Mouse (Mus musculus): ENCODE results near the gene Rnf157. TPM values are rescaled to one million over a fixed set of nuclear protein-coding genes. Genes with fewer than 3 reads are reported as not detected.
"Not testable (repeated sequence)": the region's sequence is repeated elsewhere in the genome, so short reads cannot be mapped to it uniquely, and the experiment has no call there.

The Rnf157 gene
- polyA plus RNA-seq, 1 experiment from 2014 or later = 75.5 TPM

GRCm38 (mm10) chr11:116371894-116372450 is 40.9 kb downstream of the Rnf157 start:
- WGBS = 92% methylated on average over 4 of the region's 4 CpGs
- no peak overlapping the region for H3K27ac ChIP-seq
- H3K9ac ChIP-seq = no peak overlapping the region
- ATAC-seq (ENCODE audit: low FRiP score) (no peak), DNase-seq (ENCODE audit: low spot score) (no peak)
- H3K36me3 ChIP-seq (replicated peaks; ENCODE audit: control insufficient read depth, insufficient read depth) = peaks cover 11% of the 10 kb centered on the region; the same call in 1 of the 2 replicates
- no peak overlapping the region for H3K4me3 ChIP-seq (replicated peaks; ENCODE audit: low read length)
- H3K27me3 ChIP-seq (ENCODE audit: control insufficient read depth, insufficient read depth, low read length) = no peaks in the 10 kb centered on the region
- no peaks in the 10 kb centered on the region for H3K4me1 ChIP-seq (replicated peaks; ENCODE audit: control insufficient read depth, insufficient read depth, low read length)
- H3K4me2 ChIP-seq (replicated peaks) = no peak overlapping the region
- no peaks in the 10 kb centered on the region for H3K9me3 ChIP-seq (ENCODE audit: control insufficient read depth, low read length)

- no peak overlapping the region for H3K9ac ChIP-seq
- no peak overlapping the region for H3K4me3 ChIP-seq (replicated peaks; ENCODE audit: low read length)
- no peak overlapping the region for H3K27ac ChIP-seq
- H3K4me2 ChIP-seq (replicated peaks) = no peak overlapping the region
- H3K36me3 ChIP-seq (replicated peaks; ENCODE audit: control insufficient read depth, insufficient read depth) = no peaks in the 10 kb centered on the region
- no peaks in the 10 kb centered on the region for H3K9me3 ChIP-seq (ENCODE audit: control insufficient read depth, low read length)
- 72% methylated on average over 5 of the region's 5 CpGs for WGBS
- ATAC-seq (ENCODE audit: low FRiP score) (no peak), DNase-seq (ENCODE audit: low spot score) (no peak)
- H3K4me1 ChIP-seq (replicated peaks; ENCODE audit: control insufficient read depth, insufficient read depth, low read length) = no peaks in the 10 kb centered on the region
- no peaks in the 10 kb centered on the region for H3K27me3 ChIP-seq (ENCODE audit: control insufficient read depth, insufficient read depth, low read length)
Measured at GRCm38 (mm10) chr11:116369633-116370032, 43.2 kb downstream of the Rnf157 start.

GRCm38 (mm10) chr11:116369051-116369450 is 43.8 kb downstream of the Rnf157 start:
- Histone ChIP-seq H3K4me2 (replicated peaks) (no peak overlapping the region), H3K9me3 (ENCODE audit: control insufficient read depth, low read length) (no peaks in the 10 kb centered on the region), H3K4me1 (replicated peaks; ENCODE audit: control insufficient read depth, insufficient read depth, low read length) (no peaks in the 10 kb centered on the region), H3K9ac (no peak overlapping the region), H3K36me3 (replicated peaks; ENCODE audit: control insufficient read depth, insufficient read depth) (no peaks in the 10 kb centered on the region), H3K27me3 (ENCODE audit: control insufficient read depth, insufficient read depth, low read length) (no peaks in the 10 kb centered on the region), H3K4me3 (replicated peaks; ENCODE audit: low read length) (no peak overlapping the region), H3K27ac (no peak overlapping the region)
- ATAC-seq (ENCODE audit: low FRiP score) (no peak), DNase-seq (ENCODE audit: low spot score) (no peak)
- 89% methylated on average over 14 of the region's 14 CpGs for WGBS

- Histone ChIP-seq H3K4me2 (replicated peaks) (no peak overlapping the region), H3K4me1 (replicated peaks; ENCODE audit: control insufficient read depth, insufficient read depth, low read length) (no peaks in the 10 kb centered on the region), H3K4me3 (replicated peaks; ENCODE audit: low read length) (no peak overlapping the region), H3K9ac (no peak overlapping the region), H3K27ac (no peak overlapping the region), H3K36me3 (replicated peaks; ENCODE audit: control insufficient read depth, insufficient read depth) (no peaks in the 10 kb centered on the region), H3K27me3 (ENCODE audit: control insufficient read depth, insufficient read depth, low read length) (no peaks in the 10 kb centered on the region), H3K9me3 (ENCODE audit: control insufficient read depth, low read length) (no peaks in the 10 kb centered on the region)
- ATAC-seq (ENCODE audit: low FRiP score) = no peak
- DNase-seq (ENCODE audit: low spot score) = peak; percentile 92
- 18% methylated on average over 9 of the region's 9 CpGs for WGBS
Measured at GRCm38 (mm10) chr11:116368116-116368515, 44.7 kb downstream of the Rnf157 start.

- H3K9me3 ChIP-seq (ENCODE audit: control insufficient read depth, low read length) = no peaks in the 10 kb centered on the region
- DNase-seq (ENCODE audit: low spot score) = no peak
- H3K9ac ChIP-seq = no peak overlapping the region
- no peak overlapping the region for H3K27ac ChIP-seq
- WGBS = 93% methylated on average over 1 of the region's 1 CpGs
- H3K4me3 ChIP-seq (replicated peaks; ENCODE audit: low read length) = no peak overlapping the region
- no peak overlapping the region for H3K4me2 ChIP-seq (replicated peaks)
- H3K27me3 ChIP-seq (ENCODE audit: control insufficient read depth, insufficient read depth, low read length) = no peaks in the 10 kb centered on the region
- ATAC-seq (ENCODE audit: low FRiP score) = no peak
- no peaks in the 10 kb centered on the region for H3K4me1 ChIP-seq (replicated peaks; ENCODE audit: control insufficient read depth, insufficient read depth, low read length)
- peaks cover 6% of the 10 kb centered on the region for H3K36me3 ChIP-seq (replicated peaks; ENCODE audit: control insufficient read depth, insufficient read depth)
Measured at GRCm38 (mm10) chr11:116366647-116367046, 46.2 kb downstream of the Rnf157 start.

- Histone ChIP-seq H3K4me1 (replicated peaks; ENCODE audit: control insufficient read depth, insufficient read depth, low read length) (no peaks in the 10 kb centered on the region), H3K27me3 (ENCODE audit: control insufficient read depth, insufficient read depth, low read length) (no peaks in the 10 kb centered on the region), H3K36me3 (replicated peaks; ENCODE audit: control insufficient read depth, insufficient read depth) (peaks cover 8% of the 10 kb centered on the region), H3K27ac (no peak overlapping the region), H3K9me3 (ENCODE audit: control insufficient read depth, low read length) (no peaks in the 10 kb centered on the region), H3K9ac (no peak overlapping the region), H3K4me3 (replicated peaks; ENCODE audit: low read length) (no peak overlapping the region), H3K4me2 (replicated peaks) (no peak overlapping the region)
- DNase-seq (ENCODE audit: low spot score) (no peak), ATAC-seq (ENCODE audit: low FRiP score) (no peak)
- WGBS = 91% methylated on average over 2 of the region's 2 CpGs
Measured at GRCm38 (mm10) chr11:116366124-116366523, 46.7 kb downstream of the Rnf157 start.

- no peak overlapping the region for H3K4me2 ChIP-seq (replicated peaks)
- H3K27me3 ChIP-seq (ENCODE audit: control insufficient read depth, insufficient read depth, low read length) = no peaks in the 10 kb centered on the region
- no peak overlapping the region for H3K9ac ChIP-seq
- H3K9me3 ChIP-seq (ENCODE audit: control insufficient read depth, low read length) = no peaks in the 10 kb centered on the region
- 66% methylated on average over 13 of the region's 13 CpGs for WGBS
- H3K36me3 ChIP-seq (replicated peaks; ENCODE audit: control insufficient read depth, insufficient read depth) = peaks cover 8% of the 10 kb centered on the region
- H3K4me3 ChIP-seq (replicated peaks; ENCODE audit: low read length) = no peak overlapping the region
- 0 out of 2 replicates have a peak overlapping the region, but pooled peaks have one; percentile 16 for H3K27ac ChIP-seq
- ATAC-seq (ENCODE audit: low FRiP score) = no peak
- no peaks in the 10 kb centered on the region for H3K4me1 ChIP-seq (replicated peaks; ENCODE audit: control insufficient read depth, insufficient read depth, low read length)
- no peak for DNase-seq (ENCODE audit: low spot score)
Measured at GRCm38 (mm10) chr11:116365432-116365831, 47.4 kb downstream of the Rnf157 start.

- ATAC-seq (ENCODE audit: low FRiP score) (no peak), DNase-seq (ENCODE audit: low spot score) (no peak)
- no peaks in the 10 kb centered on the region for H3K9me3 ChIP-seq (ENCODE audit: control insufficient read depth, low read length)
- WGBS = 72% methylated on average over 11 of the region's 11 CpGs
- no peaks in the 10 kb centered on the region for H3K4me1 ChIP-seq (replicated peaks; ENCODE audit: control insufficient read depth, insufficient read depth, low read length)
- H3K4me3 ChIP-seq (replicated peaks; ENCODE audit: low read length) = no peak overlapping the region
- no peak overlapping the region for H3K27ac ChIP-seq
- no peak overlapping the region for H3K4me2 ChIP-seq (replicated peaks)
- H3K36me3 ChIP-seq (replicated peaks; ENCODE audit: control insufficient read depth, insufficient read depth) = peaks cover 37% of the 10 kb centered on the region
- no peak overlapping the region for H3K9ac ChIP-seq
- no peaks in the 10 kb centered on the region for H3K27me3 ChIP-seq (ENCODE audit: control insufficient read depth, insufficient read depth, low read length)
Measured at GRCm38 (mm10) chr11:116362015-116362414, 50.8 kb downstream of the Rnf157 start.

- not testable (repeated sequence) for H3K9ac ChIP-seq; H3K27ac ChIP-seq; ATAC-seq (ENCODE audit: low FRiP score); H3K4me2 ChIP-seq (replicated peaks); H3K9me3 ChIP-seq (ENCODE audit: control insufficient read depth, low read length); DNase-seq (ENCODE audit: low spot score); H3K27me3 ChIP-seq (ENCODE audit: control insufficient read depth, insufficient read depth, low read length); H3K4me3 ChIP-seq (replicated peaks; ENCODE audit: low read length); H3K4me1 ChIP-seq (replicated peaks; ENCODE audit: control insufficient read depth, insufficient read depth, low read length)
- H3K36me3 ChIP-seq (replicated peaks; ENCODE audit: control insufficient read depth, insufficient read depth) = peaks cover 45% of the 10 kb centered on the region
- 97% methylated on average over 5 of the region's 5 CpGs for WGBS
Measured at GRCm38 (mm10) chr11:116360915-116361314, 51.9 kb downstream of the Rnf157 start.

GRCm38 (mm10) chr11:116359652-116360051 is 53.2 kb downstream of the Rnf157 start:
- no peak for ATAC-seq (ENCODE audit: low FRiP score)
- DNase-seq (ENCODE audit: low spot score) = no peak
- H3K9ac ChIP-seq = no peak overlapping the region
- no peak overlapping the region for H3K27ac ChIP-seq
- peaks cover 58% of the 10 kb centered on the region for H3K36me3 ChIP-seq (replicated peaks; ENCODE audit: control insufficient read depth, insufficient read depth)
- H3K27me3 ChIP-seq (ENCODE audit: control insufficient read depth, insufficient read depth, low read length) = no peaks in the 10 kb centered on the region
- no peaks in the 10 kb centered on the region for H3K4me1 ChIP-seq (replicated peaks; ENCODE audit: control insufficient read depth, insufficient read depth, low read length)
- no peak overlapping the region for H3K4me2 ChIP-seq (replicated peaks)
- WGBS = 63% methylated on average over 12 of the region's 12 CpGs
- no peaks in the 10 kb centered on the region for H3K9me3 ChIP-seq (ENCODE audit: control insufficient read depth, low read length)
- H3K4me3 ChIP-seq (replicated peaks; ENCODE audit: low read length) = no peak overlapping the region

Measured in hindbrain, embryonic 14.5 days (tissue).